Mouse (Mus musculus) frontal cortex, postnatal 36 days (tissue): ENCODE measurements around the gene Dus2.

Experiments
- DNase-seq, 2 experiments: peaks; one replicate each; pipeline ENCODE4 v3.0.0; 2022; ENCODE audit warnings: low spot score in 2 of 2

Dus2 gene

GRCm38 (mm10) chr8:106075161-106075862 is 84.2 kb downstream of the Dus2 start:
- peak in 1 of 2 experiments; percentile 30 for DNase-seq

- DNase-seq = no peak
Measured at GRCm38 (mm10) chr8:106075863-106076174, 84.7 kb downstream of the Dus2 start.

- no peak for DNase-seq
Measured at GRCm38 (mm10) chr8:106076612-106077011, 85.5 kb downstream of the Dus2 start.

- DNase-seq = no peak
Measured at GRCm38 (mm10) chr8:106077452-106078067, 86.4 kb downstream of the Dus2 start.

- DNase-seq = no peak
Measured at GRCm38 (mm10) chr8:106102321-106102720, 111.2 kb downstream of the Dus2 start.
